Mouse (Mus musculus) brown adipose tissue, adult 24 weeks (tissue): ENCODE measurements at regions not wholly inside any gene's neighbourhood (a gene's known extent, or its start where the extent isn't known, plus 50 kb on each side); places are given as distances from the start of the nearest gene placed in this dataset.

Experiments used
- H3K27ac ChIP-seq: fragments of 200-500 bp; replicated peaks from 2 replicates; pipeline ENCODE4 v1.5.1; 2012; ENCODE audit warnings: low read depth, mild to moderate bottlenecking, low read length
- H3K4me1 ChIP-seq: fragments of 200-500 bp; 2 replicates; pipeline ENCODE4 v1.6.1; 2012; ENCODE audit warnings: low read length, mixed read lengths; ENCODE audit not compliant: control insufficient read depth, insufficient read depth, insufficient read length
- H3K4me3 ChIP-seq: fragments of 200-500 bp; 2 replicates; pipeline ENCODE4 v1.5.1; 2012; ENCODE audit warnings: low read depth, mild to moderate bottlenecking, low read length, moderate library complexity; ENCODE audit not compliant: insufficient read depth

DNA sequence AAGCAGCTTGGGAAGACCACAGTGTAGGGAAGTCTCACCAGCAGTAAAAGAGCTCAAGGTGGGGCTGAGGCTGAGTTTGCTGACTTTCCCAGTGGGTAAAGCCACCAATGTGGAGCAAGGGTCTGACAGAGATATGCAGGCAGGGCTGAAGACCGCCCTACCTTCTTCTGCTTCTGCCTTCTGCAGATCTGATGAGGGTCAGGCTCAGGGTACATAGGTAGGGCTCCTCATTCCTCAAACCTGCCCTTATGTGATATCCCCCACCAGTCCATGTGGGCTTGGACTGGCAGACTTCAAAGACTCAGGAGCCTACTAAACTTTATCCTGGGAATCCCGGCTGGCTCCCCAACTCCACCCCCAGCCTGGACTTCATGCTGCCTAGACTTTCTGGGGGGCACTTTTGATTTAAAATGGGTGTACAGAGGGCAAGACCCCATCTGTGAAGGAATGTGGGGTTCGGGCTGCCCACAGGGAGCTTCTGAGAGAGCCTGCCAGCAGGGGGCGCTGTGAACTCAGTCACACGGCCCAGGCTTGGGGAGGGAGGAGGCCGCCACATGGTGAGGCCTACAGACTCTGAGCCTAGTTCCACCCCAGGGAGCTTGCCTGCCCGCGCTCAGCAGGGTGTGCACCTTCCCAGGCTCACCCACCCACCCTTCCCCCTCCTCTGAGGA is 74.0 kb downstream of the Zfp36l2 start:
- no peak overlapping the region for H3K4me3 ChIP-seq
- H3K4me1 ChIP-seq, result peaks cover 39% of the 10 kb centered on the region
- peak overlapping the region; percentile 81 for H3K27ac ChIP-seq

GRCm38 (mm10) chr17:84112411-84113031 is 75.2 kb downstream of the Zfp36l2 start:
- Histone ChIP-seq H3K27ac (peak overlapping the region; percentile 81), H3K4me3 (no peak overlapping the region), H3K4me1 (peaks cover 35% of the 10 kb centered on the region)

DNA sequence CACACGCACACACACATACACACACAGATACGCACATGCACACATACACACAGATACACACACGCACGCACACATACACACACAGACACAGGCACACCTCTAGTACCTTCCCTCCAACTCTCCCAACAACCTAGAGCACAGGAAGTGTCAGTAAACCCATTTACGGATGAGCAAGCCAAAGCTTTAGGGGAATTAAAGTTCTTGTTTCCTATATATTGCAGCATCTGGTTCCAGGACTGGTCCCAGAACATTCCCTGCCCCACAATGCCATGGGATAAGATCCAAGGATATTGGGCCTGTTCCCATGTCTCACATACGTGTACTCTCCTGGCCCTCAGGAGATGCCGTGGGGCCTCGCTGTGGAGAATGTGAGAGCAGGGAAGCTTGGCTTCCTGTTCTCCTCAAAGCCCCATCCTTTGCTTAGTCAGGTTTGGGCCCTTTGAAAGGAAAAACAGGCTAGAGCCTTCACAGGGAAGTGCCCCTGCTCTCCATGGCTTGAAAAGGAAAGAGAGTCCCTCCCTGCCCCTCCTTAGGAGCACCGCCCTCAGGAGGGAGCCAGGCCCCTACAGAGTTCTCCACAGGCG is 75.9 kb downstream of the Zfp36l2 start:
- no peak overlapping the region for H3K4me3 ChIP-seq
- peaks cover 32% of the 10 kb centered on the region for H3K4me1 ChIP-seq
- H3K27ac ChIP-seq, result peak overlapping the region; percentile 81

DNA sequence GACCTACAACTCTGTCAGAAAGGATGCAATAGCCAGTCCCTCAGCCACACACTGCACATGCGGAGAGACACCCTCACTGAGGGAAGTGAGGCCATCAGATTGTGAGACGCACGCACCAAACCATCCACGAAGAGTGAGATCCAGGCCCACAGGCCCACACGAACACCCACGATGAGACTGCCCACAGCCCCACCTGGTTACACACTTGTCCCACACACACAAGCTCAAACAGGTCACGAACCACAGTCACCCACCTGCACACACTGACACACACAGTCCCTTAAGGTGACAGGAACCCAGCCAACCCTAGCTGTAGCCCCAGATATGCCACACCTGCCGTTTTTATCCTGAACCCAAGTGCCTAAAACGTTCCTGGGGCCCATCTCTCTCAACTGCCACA is 76.8 kb downstream of the Zfp36l2 start:
- Histone ChIP-seq H3K4me3 (no peak overlapping the region), H3K4me1 (peaks cover 23% of the 10 kb centered on the region), H3K27ac (peak overlapping the region; percentile 87)

DNA sequence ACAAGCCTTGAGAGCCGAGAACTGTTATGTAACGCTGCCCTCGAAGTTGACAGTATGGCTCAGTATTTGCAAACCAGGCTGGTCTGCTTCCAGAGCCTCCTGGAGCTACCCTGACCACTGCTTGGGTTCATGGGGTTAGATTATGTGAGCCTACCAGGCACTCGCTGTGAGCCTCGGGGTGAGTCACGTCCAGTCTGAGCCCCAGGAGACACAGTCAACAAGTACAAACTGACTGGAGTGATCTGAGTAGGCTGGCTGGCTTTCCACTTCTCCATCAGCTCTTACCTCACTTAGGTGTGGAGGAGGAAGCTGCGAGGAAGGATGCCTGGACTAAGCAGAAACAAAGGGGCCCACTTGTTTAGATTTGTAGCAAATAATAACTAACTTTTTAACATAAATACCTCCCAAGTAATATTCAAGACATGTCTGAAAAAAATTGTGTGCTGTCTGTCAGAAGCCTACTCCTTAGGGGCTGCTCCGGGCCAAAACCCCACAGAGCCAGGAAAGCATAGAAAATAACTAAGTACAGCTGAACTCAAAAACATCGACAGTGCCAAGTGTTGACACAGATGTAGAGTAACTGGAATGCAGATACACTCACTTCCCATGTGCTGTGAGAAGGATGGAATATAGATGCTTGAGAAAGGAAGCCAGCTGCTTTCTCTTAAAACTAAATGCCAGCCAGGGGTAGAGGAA is 77.6 kb downstream of the Zfp36l2 start:
- Histone ChIP-seq H3K4me3 (no peak overlapping the region), H3K4me1 (peaks cover 20% of the 10 kb centered on the region), H3K27ac (peak overlapping the region; percentile 87)

GRCm38 (mm10) chr17:84107946-84108686 is 79.6 kb downstream of the Zfp36l2 start:
- peak overlapping the region; percentile 89 for H3K27ac ChIP-seq
- no peak overlapping the region for H3K4me3 ChIP-seq
- H3K4me1 ChIP-seq, result peaks cover 22% of the 10 kb centered on the region

DNA sequence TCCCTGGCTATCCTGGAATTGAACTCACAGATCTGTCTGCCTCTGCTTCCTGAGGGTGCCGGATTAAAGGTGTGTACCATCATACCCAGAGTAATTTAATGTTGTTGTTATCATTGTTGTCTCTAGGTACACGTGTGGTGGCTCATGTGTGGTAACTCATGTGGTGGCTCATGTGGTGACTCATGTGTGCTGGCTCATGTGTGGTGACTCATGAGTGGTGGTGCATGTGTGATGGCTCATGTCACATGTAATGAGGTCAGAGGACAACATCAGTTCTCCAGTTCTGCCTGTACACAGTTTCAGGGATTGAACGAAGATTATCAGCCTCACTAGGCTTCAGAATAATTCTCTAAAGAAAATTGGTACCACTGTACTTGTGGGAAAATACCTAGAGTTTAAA is 80.2 kb downstream of the Zfp36l2 start:
- H3K4me1 ChIP-seq, result peaks cover 16% of the 10 kb centered on the region
- H3K27ac ChIP-seq, result peak overlapping the region; percentile 78
- no peak overlapping the region for H3K4me3 ChIP-seq

- H3K4me1 ChIP-seq, result peaks cover 31% of the 10 kb centered on the region
- no peak overlapping the region for H3K4me3 ChIP-seq
- peak overlapping the region; percentile 96 for H3K27ac ChIP-seq
Observed at GRCm38 (mm10) chr17:84104242-84104641, 83.5 kb downstream of the Zfp36l2 start.

DNA sequence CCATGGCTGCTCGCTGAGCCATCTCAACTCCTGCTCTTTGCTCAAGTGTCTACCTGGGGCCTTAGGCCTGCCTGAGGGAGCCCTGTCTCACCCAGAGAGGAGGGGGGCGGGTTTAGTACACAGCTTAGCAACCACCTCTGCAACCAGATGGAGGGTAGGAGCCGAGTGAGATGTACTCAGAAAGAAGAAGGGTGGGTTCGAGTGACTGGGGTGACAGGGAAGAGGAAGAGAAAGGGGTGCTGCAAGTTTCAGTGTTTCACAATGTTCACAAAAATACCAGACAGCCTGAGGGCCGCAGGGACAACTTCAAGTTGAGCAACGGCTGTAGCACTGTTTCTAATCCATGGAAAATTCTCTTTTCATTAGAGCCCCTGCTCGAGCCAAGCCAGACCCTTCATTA is 84.4 kb downstream of the Zfp36l2 start:
- Histone ChIP-seq H3K4me1 (peaks cover 31% of the 10 kb centered on the region), H3K4me3 (no peak overlapping the region), H3K27ac (peak overlapping the region; percentile 96)

DNA sequence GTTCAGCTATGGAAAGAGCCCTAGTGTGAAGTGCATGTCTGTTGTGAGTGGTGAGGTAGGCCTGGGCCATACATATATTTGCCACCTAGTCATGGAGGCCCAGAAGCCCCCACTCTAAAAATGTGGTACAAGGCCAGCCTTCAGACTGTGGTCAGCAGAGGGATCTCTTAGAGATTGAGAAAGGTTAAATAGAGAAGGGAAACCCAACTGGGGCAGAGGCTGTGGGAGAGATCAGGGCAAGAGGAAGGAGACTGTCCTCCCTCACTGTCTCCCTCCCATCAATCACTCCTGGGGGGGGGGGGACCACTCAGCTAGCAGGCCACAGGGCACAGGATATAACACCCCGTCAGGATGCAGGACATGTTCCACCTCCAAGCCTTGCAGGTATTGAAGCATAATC is 86.1 kb downstream of the Zfp36l2 start:
- Histone ChIP-seq H3K4me1 (peaks cover 40% of the 10 kb centered on the region), H3K27ac (peak overlapping the region; percentile 96)

DNA sequence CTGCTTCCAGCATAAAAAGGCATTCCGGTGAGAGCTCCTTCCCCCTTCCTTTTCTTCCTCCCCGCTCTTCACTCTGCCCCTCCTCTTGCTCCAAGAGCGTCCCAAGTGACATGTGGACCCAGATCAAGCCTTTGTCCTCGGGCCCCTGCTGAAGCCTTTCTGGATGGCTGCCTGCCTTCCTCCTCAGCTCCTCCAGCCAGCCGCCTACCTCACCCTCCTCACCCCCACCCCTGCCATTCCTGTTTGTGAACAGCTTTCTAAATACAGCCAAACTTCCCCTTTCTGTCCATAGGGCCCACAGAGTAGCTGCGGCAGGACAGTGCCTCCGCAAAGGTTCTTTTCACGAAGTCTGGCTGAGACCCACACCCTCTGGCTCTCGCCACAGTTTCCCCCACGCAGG is 87.2 kb downstream of the Zfp36l2 start:
- Histone ChIP-seq H3K4me1 (peaks cover 48% of the 10 kb centered on the region), H3K4me3 (no peak overlapping the region), H3K27ac (peak overlapping the region; percentile 94)

More for the DNA sequence above, 86.1 kb downstream of the Zfp36l2 start:
- H3K4me3 ChIP-seq, result no peak overlapping the region

- H3K27ac ChIP-seq, result peak overlapping the region; percentile 94
- H3K4me1 ChIP-seq, result peaks cover 48% of the 10 kb centered on the region
- H3K4me3 ChIP-seq, result no peak overlapping the region
Observed at GRCm38 (mm10) chr17:84099737-84100136, 88.0 kb downstream of the Zfp36l2 start.

DNA sequence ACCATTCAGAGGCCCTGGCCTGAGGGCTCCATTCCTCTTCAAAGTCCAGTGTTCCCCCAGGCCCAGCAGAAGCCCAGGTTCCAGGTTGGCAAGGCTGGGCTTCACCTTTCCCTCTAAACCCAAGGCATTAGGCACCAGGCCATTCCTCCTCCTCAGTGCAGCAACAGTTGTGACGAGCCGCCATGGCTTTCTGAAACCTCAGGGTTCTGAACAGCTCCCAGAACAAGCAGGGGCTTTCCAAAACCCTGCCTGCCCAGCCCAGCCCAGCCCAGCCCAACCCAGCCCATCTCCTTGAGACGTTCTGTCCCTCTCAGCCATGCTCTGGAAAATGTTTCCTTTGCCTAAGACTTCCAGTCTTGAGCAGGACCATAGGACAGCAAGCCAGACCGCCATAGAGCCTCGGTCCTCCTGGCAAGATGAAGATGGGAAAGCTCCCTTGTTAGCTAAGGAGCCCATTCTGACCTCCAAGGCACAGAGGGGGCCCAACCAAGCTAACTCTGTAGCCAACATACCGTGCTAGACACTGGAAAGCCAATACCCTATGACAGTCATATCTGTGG is 89.8 kb downstream of the Zfp36l2 start:
- H3K27ac ChIP-seq, result peak overlapping the region; percentile 86
- H3K4me1 ChIP-seq, result peaks cover 42% of the 10 kb centered on the region
- no peak overlapping the region for H3K4me3 ChIP-seq

- Histone ChIP-seq H3K4me1 (peaks cover 40% of the 10 kb centered on the region), H3K27ac (peak overlapping the region; percentile 86), H3K4me3 (no peak overlapping the region)
Observed at GRCm38 (mm10) chr17:84097286-84097685, 90.5 kb downstream of the Zfp36l2 start.
